In genomic region chr15:79656451-79656850, GRCm38 (mm10) we compare ENCODE assay signal across 23 mouse cellular contexts. TPM values are rescaled to one million over a fixed set of nuclear protein-coding genes. Genes with fewer than 3 reads are reported as not detected.
A peak's percentile ranks its signal among the peaks of the same experiment; 100 is the strongest.
DNase-seq lines count a peak whose midpoint lies in the region; ATAC-seq and TF ChIP-seq lines count a peak whose summit lies in the region.
"Had no signal": no experiment of that assay in that cellular context is flagged by ENCODE, and none has a peak within 500 bp of the region (broad histone marks: within the 10 kb centered on the region; RNA-seq: fewer than 3 reads in every experiment).

No protein-coding gene starts in this region.

- H3K9ac ChIP-seq in neural tube, embryonic 13.5 days: peak overlapping the region; percentile 34; the same call in 1 of the 2 replicates
- H3K9ac ChIP-seq in stomach, embryonic 14.5 days (replicated peaks; ENCODE audit: low read depth, low read length): no peak overlapping the region
- H3K9ac ChIP-seq: embryonic facial prominence, embryonic 13.5 days; limb, embryonic 15.5 days; liver, embryonic 15.5 days had no signal

- peak; percentile 16 for DNase-seq in cerebellum, adult 9-10 months
- DNase-seq in cerebellum, adult 11-12 months: no peak
- peak; percentile 52 to 56 for DNase-seq in layer of hippocampus, adult 2 months (ENCODE audit: low spot score in 2 of 2)
- DNase-seq in layer of hippocampus, adult 9-11 months: no peak
- no peak for DNase-seq in neural tube, embryonic 10.5 days (ENCODE audit: extremely low spot score, low spot score)
- no peak for DNase-seq in natural killer cell, adult 2 months (ENCODE audit: low spot score in 2 of 2)
- DNase-seq: adrenal gland, adult 8-10 months; cerebellum, postnatal 14 days; kidney, adult 8-10 months; kidney, postnatal 25 days; midbrain, embryonic 14.5 days; thymus, adult 18-20 months had no signal

- WGBS in neural tube, embryonic 13.5 days: 77% methylated on average over 14 of the region's 14 CpGs
- WGBS in stomach, embryonic 14.5 days: 76% methylated on average over 14 of the region's 14 CpGs

- H3K9me3 ChIP-seq in neural tube, embryonic 13.5 days: no peaks in the 10 kb centered on the region
- H3K9me3 ChIP-seq in stomach, embryonic 14.5 days (ENCODE audit: control insufficient read depth, low read depth, low read length): no peaks in the 10 kb centered on the region
- H3K9me3 ChIP-seq: embryonic facial prominence, embryonic 13.5 days; heart, embryonic 10.5 days; limb, embryonic 15.5 days; liver, embryonic 15.5 days had no signal

- H3K27ac ChIP-seq in layer of hippocampus, adult 2 months: peak overlapping the region; percentile 67
- 0 out of 2 replicates have a peak overlapping the region, but pooled peaks have one; percentile 5 for H3K27ac ChIP-seq in neural tube, embryonic 13.5 days (replicated peaks)
- H3K27ac ChIP-seq in stomach, embryonic 14.5 days (ENCODE audit: low read length): peak overlapping the region; percentile 73; the same call in 1 of the 2 replicates
- H3K27ac ChIP-seq: embryonic facial prominence, embryonic 13.5 days; heart, embryonic 10.5 days; hindbrain, embryonic 10.5 days; hindbrain, postnatal 0 days; limb, embryonic 15.5 days; liver, embryonic 15.5 days; macrophage had no signal

- TF ChIP-seq CTCF in layer of hippocampus, adult 2 months (conservative IDR thresholded peaks at IDR 0.05): no peak

- H3K4me1 ChIP-seq in neural tube, embryonic 13.5 days (replicated peaks): peaks cover 25% of the 10 kb centered on the region
- H3K4me1 ChIP-seq in stomach, embryonic 14.5 days (ENCODE audit: control insufficient read depth, insufficient read depth, low read length): peaks cover 9% of the 10 kb centered on the region; the same call in 1 of the 2 replicates

- H3K27me3 ChIP-seq in neural tube, embryonic 13.5 days: no peaks in the 10 kb centered on the region
- no peaks in the 10 kb centered on the region for H3K27me3 ChIP-seq in stomach, embryonic 14.5 days (ENCODE audit: control insufficient read depth, insufficient read depth, low read length)
- H3K27me3 ChIP-seq: embryonic facial prominence, embryonic 13.5 days; limb, embryonic 15.5 days; liver, embryonic 15.5 days; Patski had no signal

- H3K4me2 ChIP-seq in neural tube, embryonic 13.5 days: no peak overlapping the region
- no peak overlapping the region for H3K4me2 ChIP-seq in stomach, embryonic 14.5 days (replicated peaks; ENCODE audit: low read depth, low read length)
- H3K4me2 ChIP-seq: embryonic facial prominence, embryonic 13.5 days; limb, embryonic 15.5 days; liver, embryonic 15.5 days had no signal

- ATAC-seq in neural tube, embryonic 13.5 days (ENCODE audit: low read depth): no peak
- no peak for ATAC-seq in stomach, embryonic 14.5 days (ENCODE audit: insufficient number of reproducible peaks, insufficient read depth, low FRiP score, low read depth)
- ATAC-seq: forebrain, embryonic 14.5 days; hindbrain, postnatal 0 days; Patski had no signal

- H3K4me3 ChIP-seq in layer of hippocampus, adult 2 months: 0 out of 2 replicates have a peak overlapping the region, but pooled peaks have one; percentile 5
- H3K4me3 ChIP-seq in neural tube, embryonic 13.5 days: no peak overlapping the region
- H3K4me3 ChIP-seq in stomach, embryonic 14.5 days (ENCODE audit: low read depth, low read length): no peak overlapping the region
- H3K4me3 ChIP-seq: embryonic facial prominence, embryonic 13.5 days; heart, embryonic 10.5 days; hindbrain, embryonic 10.5 days; limb, embryonic 15.5 days; liver, embryonic 15.5 days had no signal

- peaks cover 13% of the 10 kb centered on the region for H3K36me3 ChIP-seq in neural tube, embryonic 13.5 days
- H3K36me3 ChIP-seq in stomach, embryonic 14.5 days (ENCODE audit: control insufficient read depth, insufficient read depth, low read length): no peaks in the 10 kb centered on the region
- H3K36me3 ChIP-seq: limb, embryonic 15.5 days; liver, embryonic 15.5 days had no signal

RNA-seq across cellular contexts. Expression of gene Fam227a, which starts 2.3 kb away (rescaled TPM):
- total RNA-seq in layer of hippocampus, adult 2 months (2021): 10 to 100 TPM; 12.3 to 13.1 TPM
- polyA plus RNA-seq in neural tube, embryonic 13.5 days (2015; fragmentation: Nextera tagmentation; extraction: Ambion mirVana): 5.3 and 6.2 TPM in 2 replicates
- 1.6 and 3.0 TPM in 2 replicates for polyA plus RNA-seq in stomach, embryonic 14.5 days (2014; fragmentation: Nextera tagmentation; extraction: Ambion mirVana)

RNA-seq across cellular contexts. Expression of gene Cby1, which starts 2.5 kb away (rescaled TPM):
- total RNA-seq in layer of hippocampus, adult 2 months (2021): 10 to 100 TPM; 39.5 to 45.4 TPM
- polyA plus RNA-seq in neural tube, embryonic 13.5 days (2015; fragmentation: Nextera tagmentation; extraction: Ambion mirVana): 82.6 and 85.6 TPM in 2 replicates
- 45.0 and 49.5 TPM in 2 replicates for polyA plus RNA-seq in stomach, embryonic 14.5 days (2014; fragmentation: Nextera tagmentation; extraction: Ambion mirVana)

RNA-seq across cellular contexts. Expression of gene Tomm22, which starts 14.2 kb away (rescaled TPM):
- 100 to 1,000 TPM in 1 of 2 experiments, 10 to 100 TPM in 1; 99.9 to 105 TPM for total RNA-seq in layer of hippocampus, adult 2 months (2021)
- polyA plus RNA-seq in neural tube, embryonic 13.5 days (2015; fragmentation: Nextera tagmentation; extraction: Ambion mirVana): 263 and 294 TPM in 2 replicates
- 236 and 237 TPM in 2 replicates for polyA plus RNA-seq in stomach, embryonic 14.5 days (2014; fragmentation: Nextera tagmentation; extraction: Ambion mirVana)

RNA-seq across cellular contexts. Expression of gene Josd1, which starts 31.3 kb away (rescaled TPM):
- total RNA-seq in layer of hippocampus, adult 2 months (2021): 10 to 100 TPM; 46.0 to 47.0 TPM
- 20.9 and 21.3 TPM in 2 replicates for polyA plus RNA-seq in neural tube, embryonic 13.5 days (2015; fragmentation: Nextera tagmentation; extraction: Ambion mirVana)
- 15.3 and 16.0 TPM in 2 replicates for polyA plus RNA-seq in stomach, embryonic 14.5 days (2014; fragmentation: Nextera tagmentation; extraction: Ambion mirVana)

RNA-seq across cellular contexts. Expression of gene Gtpbp1, which starts 34.2 kb away (rescaled TPM):
- 10 to 100 TPM; 52.4 to 59.1 TPM for total RNA-seq in layer of hippocampus, adult 2 months (2021)
- 38.1 and 40.9 TPM in 2 replicates for polyA plus RNA-seq in neural tube, embryonic 13.5 days (2015; fragmentation: Nextera tagmentation; extraction: Ambion mirVana)
- polyA plus RNA-seq in stomach, embryonic 14.5 days (2014; fragmentation: Nextera tagmentation; extraction: Ambion mirVana): 24.7 and 27.2 TPM in 2 replicates

Comparison
In these comparisons a context has a peak if more than half of its experiments do, and no peak if none do; other contexts are left out.
1. DNase-seq: peak in cerebellum, adult 9-10 months (single experiment) and layer of hippocampus, adult 2 months (2 of 2); none in cerebellum, adult 11-12 months (single experiment), layer of hippocampus, adult 9-11 months (single experiment), neural tube, embryonic 10.5 days (single experiment) and natural killer cell, adult 2 months (0 of 2).
2. H3K27ac ChIP-seq: peak in every context shown above with its lines; median percentile 73 in stomach, embryonic 14.5 days; 67 in layer of hippocampus, adult 2 months; 5 in neural tube, embryonic 13.5 days.